Mouse (Mus musculus) forebrain, embryonic 11.5 days (tissue): ENCODE data around the gene Morn5. TPM values are rescaled to one million over a fixed set of nuclear protein-coding genes. Genes with fewer than 3 reads are reported as not detected.

Source experiments
- ATAC-seq: fragments of 200-750 bp; cut with Nextera tagmentation; replicated peaks from 2 replicates; pipeline ENCODE4 v1.8.0; 2017; ENCODE audit warnings: moderate TSS enrichment; ENCODE audit not compliant: low FRiP score
- DNase-seq: peaks from one replicate; pipeline ENCODE4 v3.0.0-alpha.2; 2017; ENCODE audit warnings: low spot score
- H3K27ac ChIP-seq: fragments of 300-500 bp; sonication (generic); 2 replicates; pipeline ENCODE4 v1.5.1; 2014; ENCODE audit warnings: low read depth, low read length
- H3K27me3 ChIP-seq: fragments of 300-500 bp; sonication (generic); 2 replicates; pipeline ENCODE4 v1.6.1; 2014; ENCODE audit warnings: mild to moderate bottlenecking, low read length, mixed read lengths; ENCODE audit not compliant: control insufficient read depth, insufficient read depth
- H3K36me3 ChIP-seq: fragments of 300-500 bp; sonication (generic); 2 replicates; pipeline ENCODE4 v1.6.1; 2014; ENCODE audit warnings: mild to moderate bottlenecking, low read length, moderate library complexity, mixed read lengths; ENCODE audit not compliant: control insufficient read depth, insufficient read depth
- H3K4me1 ChIP-seq: fragments of 300-500 bp; sonication (generic); replicated peaks from 2 replicates; pipeline ENCODE4 v1.6.1; 2014; ENCODE audit warnings: low read length, mixed read lengths; ENCODE audit not compliant: control insufficient read depth, insufficient read depth
- H3K4me2 ChIP-seq: fragments of 300-500 bp; sonication (generic); 2 replicates; pipeline ENCODE4 v1.6.1; 2014; ENCODE audit warnings: low read depth, mild to moderate bottlenecking, low read length, moderate library complexity, mixed read lengths; ENCODE audit not compliant: severe bottlenecking
- H3K4me3 ChIP-seq: fragments of 300-500 bp; sonication (generic); 2 replicates; pipeline ENCODE4 v1.5.1; 2014; ENCODE audit warnings: low read depth, low read length
- H3K9ac ChIP-seq: fragments of 300-500 bp; sonication (generic); 2 replicates; pipeline ENCODE4 v1.6.1; 2014; ENCODE audit warnings: low read length
- H3K9me3 ChIP-seq: fragments of 300-500 bp; sonication (generic); 2 replicates; pipeline ENCODE4 v1.6.1; 2016; ENCODE audit warnings: low read length, mixed read lengths; ENCODE audit not compliant: control insufficient read depth
- WGBS: fragments of 180-500 bp; shearing (Covaris S2); extraction: QIAGEN DNeasy Blood & Tissue Kit; methylation state at CpG from one replicate; pipeline ENCODE4 v1.1.7; 2014; 5-methylcytosine and 5-hydroxymethylcytosine counted together
- polyA plus RNA-seq: library from polyadenylated mRNA; unstranded; fragments of >200 nt; fragmentation: Nextera tagmentation; extraction: Ambion mirVana; gene quantifications from 2 replicates; pipeline ENCODE4 v1.2.1, GENCODE M21; 2014

Gene Morn5
- polyA plus RNA-seq, 1 experiment from 2014 or later = 0.47 TPM

- WGBS = 2% methylated on average over 31 of the region's 31 CpGs
- Histone ChIP-seq H3K9ac (no peak overlapping the region), H3K4me2 (no peak overlapping the region), H3K27me3 (peaks cover 96% of the 10 kb centered on the region), H3K9me3 (no peaks in the 10 kb centered on the region), H3K4me3 (no peak overlapping the region), H3K4me1 (peaks cover 9% of the 10 kb centered on the region; the same call in 1 of the 2 replicates), H3K36me3 (no peaks in the 10 kb centered on the region), H3K27ac (no peak overlapping the region)
- no peak for ATAC-seq
- no peak for DNase-seq
Measured at GRCm38 (mm10) chr2:36093914-36094475, 44.7 kb downstream of the Morn5 start.

- Histone ChIP-seq H3K27ac (no peak overlapping the region), H3K4me2 (no peak overlapping the region), H3K9me3 (no peaks in the 10 kb centered on the region), H3K4me3 (no peak overlapping the region), H3K9ac (no peak overlapping the region), H3K4me1 (no peaks in the 10 kb centered on the region), H3K27me3 (peaks cover 98% of the 10 kb centered on the region), H3K36me3 (no peaks in the 10 kb centered on the region)
- ATAC-seq (no peak), DNase-seq (no peak)
- 1% methylated on average over 18 of the region's 18 CpGs for WGBS
Measured at GRCm38 (mm10) chr2:36097129-36097815, 48.0 kb downstream of the Morn5 start.

- Histone ChIP-seq H3K9ac (no peak overlapping the region), H3K36me3 (no peaks in the 10 kb centered on the region), H3K27ac (no peak overlapping the region), H3K27me3 (peaks cover 98% of the 10 kb centered on the region), H3K4me1 (peaks cover 4% of the 10 kb centered on the region; the same call in 1 of the 2 replicates), H3K4me3 (no peak overlapping the region), H3K9me3 (no peaks in the 10 kb centered on the region), H3K4me2 (no peak overlapping the region)
- 2% methylated on average over 5 of the region's 5 CpGs for WGBS
- ATAC-seq (no peak), DNase-seq (no peak)
Measured at GRCm38 (mm10) chr2:36098021-36098420, 48.8 kb downstream of the Morn5 start.

- H3K4me2 ChIP-seq = no peak overlapping the region
- no peak for DNase-seq
Measured at GRCm38 (mm10) chr2:36099739-36100138, 50.5 kb downstream of the Morn5 start.

GRCm38 (mm10) chr2:36101866-36102558, 52.8 kb downstream of the Morn5 start:
- Histone ChIP-seq H3K27me3 (peaks cover 96% of the 10 kb centered on the region), H3K36me3 (no peaks in the 10 kb centered on the region), H3K27ac (no peak overlapping the region), H3K4me1 (peaks cover 19% of the 10 kb centered on the region; the same call in 1 of the 2 replicates), H3K9ac (no peak overlapping the region), H3K9me3 (no peaks in the 10 kb centered on the region), H3K4me3 (peak overlapping the region; percentile 16), H3K4me2 (peak overlapping the region; percentile 24; the same call in 1 of the 2 replicates)
- 2% methylated on average over 28 of the region's 28 CpGs for WGBS
- ATAC-seq = no peak
- no peak for DNase-seq

More at GRCm38 (mm10) chr2:36099739-36100138, 50.5 kb downstream of the Morn5 start:
- WGBS = 3% methylated on average over 6 of the region's 6 CpGs
- H3K27me3 ChIP-seq = peaks cover 96% of the 10 kb centered on the region
- H3K9ac ChIP-seq = no peak overlapping the region
- no peak overlapping the region for H3K27ac ChIP-seq
- H3K36me3 ChIP-seq = no peaks in the 10 kb centered on the region
- no peak for ATAC-seq
- no peaks in the 10 kb centered on the region for H3K9me3 ChIP-seq
- no peak overlapping the region for H3K4me3 ChIP-seq
- peaks cover 15% of the 10 kb centered on the region; the same call in 1 of the 2 replicates for H3K4me1 ChIP-seq

GRCm38 (mm10) chr2:36102559-36102946, 53.3 kb downstream of the Morn5 start:
- WGBS = under 1% methylated on average over 21 of the region's 21 CpGs

GRCm38 (mm10) chr2:36103069-36103554, 53.9 kb downstream of the Morn5 start:
- no peaks in the 10 kb centered on the region for H3K9me3 ChIP-seq
- H3K27ac ChIP-seq = 0 out of 2 replicates have a peak overlapping the region, but pooled peaks have one; percentile 27
- no peak for ATAC-seq
- peak overlapping the region; percentile 35; the same call in 1 of the 2 replicates for H3K4me2 ChIP-seq
- peak overlapping the region; percentile 25 for H3K4me3 ChIP-seq
- peaks cover 95% of the 10 kb centered on the region for H3K27me3 ChIP-seq
- 2% methylated on average over 21 of the region's 21 CpGs for WGBS
- H3K4me1 ChIP-seq = peaks cover 19% of the 10 kb centered on the region; the same call in 1 of the 2 replicates
- DNase-seq = no peak
- peak overlapping the region; percentile 17 for H3K9ac ChIP-seq
- H3K36me3 ChIP-seq = no peaks in the 10 kb centered on the region

More at GRCm38 (mm10) chr2:36102559-36102946, 53.3 kb downstream of the Morn5 start:
- peaks cover 19% of the 10 kb centered on the region; the same call in 1 of the 2 replicates for H3K4me1 ChIP-seq
- no peak for ATAC-seq
- peak overlapping the region; percentile 16 for H3K4me3 ChIP-seq
- H3K9me3 ChIP-seq = no peaks in the 10 kb centered on the region
- H3K9ac ChIP-seq = no peak overlapping the region
- H3K4me2 ChIP-seq = 0 out of 2 replicates have a peak overlapping the region, but pooled peaks have one; percentile 15
- no peak overlapping the region for H3K27ac ChIP-seq
- DNase-seq = peak; percentile 68
- no peaks in the 10 kb centered on the region for H3K36me3 ChIP-seq
- peaks cover 95% of the 10 kb centered on the region for H3K27me3 ChIP-seq
